Mouse (Mus musculus) cerebellum, adult 9-10 months (tissue): ENCODE measurements around the gene Cabp1.
"Not testable (repeated sequence)": the region's sequence is repeated elsewhere in the genome, so short reads cannot be mapped to it uniquely, and the experiment has no call there.

Source experiments
- DNase-seq: peaks from one replicate; pipeline ENCODE4 v3.0.0; 2022

Gene Cabp1

DNA sequence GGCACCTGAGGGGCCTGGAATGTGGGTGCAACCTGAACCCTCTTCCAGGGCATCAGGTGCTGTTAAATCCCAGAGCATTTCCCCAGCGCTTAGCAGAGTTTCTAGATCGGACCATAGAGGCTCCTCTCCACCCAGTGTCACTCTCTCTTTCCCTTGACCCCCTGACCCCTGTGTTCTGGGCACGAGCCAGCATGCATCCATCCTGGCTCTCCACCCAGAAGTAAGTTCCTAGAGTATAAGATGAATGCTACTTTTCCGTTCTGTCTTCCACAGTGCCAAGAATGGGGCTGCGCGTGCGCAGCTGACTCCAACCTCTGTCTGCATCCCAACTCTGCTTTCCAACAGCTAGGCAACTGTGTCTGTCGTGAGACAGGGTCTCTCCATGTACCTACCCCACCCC, 24.0 kb downstream of the Cabp1 start:
- DNase-seq = no peak

DNA sequence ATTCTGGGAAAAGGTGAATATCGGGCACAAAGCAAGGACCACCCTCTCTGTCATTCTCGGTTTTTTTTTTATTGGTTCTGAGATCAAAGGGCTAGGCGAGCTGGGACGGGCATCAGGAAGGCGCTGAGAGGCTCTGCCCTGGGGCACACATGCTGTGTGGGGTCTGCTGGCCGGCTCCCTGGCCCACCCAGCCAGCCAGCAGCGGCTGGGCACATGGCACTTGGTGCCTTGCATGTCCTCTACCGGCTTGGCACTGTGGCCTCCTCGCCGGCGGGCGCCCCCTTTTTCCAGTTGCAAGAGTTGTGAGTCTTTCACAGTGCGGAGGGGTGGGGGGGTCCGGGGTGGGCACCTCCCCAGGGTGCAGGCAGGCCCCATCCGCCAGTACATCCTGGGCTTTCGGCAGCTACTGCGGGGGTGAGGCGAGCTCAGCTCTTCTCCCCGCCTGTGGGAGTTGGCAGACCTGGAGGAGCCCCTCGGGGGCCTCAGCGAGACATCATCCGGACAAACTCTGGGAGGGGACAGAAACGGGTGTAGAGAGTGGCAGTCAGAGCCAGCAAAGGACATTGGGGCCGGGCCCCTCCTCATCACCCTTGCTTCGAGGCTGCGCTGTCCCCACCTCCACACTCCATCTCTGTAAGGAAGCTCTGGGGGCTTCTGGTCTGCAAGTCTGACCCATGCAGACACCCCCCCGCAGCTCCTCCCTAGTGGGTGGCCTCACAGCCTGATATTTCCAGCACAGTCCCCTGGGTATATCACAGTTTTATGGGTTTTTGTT, 25.4 kb downstream of the Cabp1 start:
- DNase-seq = no peak

GRCm38 (mm10) chr5:115167396-115167795, 26.8 kb downstream of the Cabp1 start:
- no peak for DNase-seq

DNA sequence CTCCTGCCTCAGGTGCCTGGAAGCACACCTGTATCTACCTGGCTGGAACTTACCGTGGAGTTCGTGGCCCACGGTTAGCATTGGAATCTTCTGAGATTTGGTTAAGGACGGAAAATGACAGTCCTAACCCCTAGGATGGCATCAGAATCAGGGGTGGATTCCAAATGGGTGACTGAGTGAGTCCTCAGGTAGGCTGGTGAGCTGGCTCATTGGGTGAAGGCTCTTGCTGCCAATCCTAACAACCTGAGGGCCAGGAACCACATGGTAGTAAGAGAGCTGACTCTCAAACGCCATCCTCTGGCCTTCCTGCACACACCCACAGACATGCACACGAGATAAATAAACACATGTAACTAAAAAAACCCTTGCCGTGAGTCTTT, 27.4 kb downstream of the Cabp1 start:
- no peak for DNase-seq

DNA sequence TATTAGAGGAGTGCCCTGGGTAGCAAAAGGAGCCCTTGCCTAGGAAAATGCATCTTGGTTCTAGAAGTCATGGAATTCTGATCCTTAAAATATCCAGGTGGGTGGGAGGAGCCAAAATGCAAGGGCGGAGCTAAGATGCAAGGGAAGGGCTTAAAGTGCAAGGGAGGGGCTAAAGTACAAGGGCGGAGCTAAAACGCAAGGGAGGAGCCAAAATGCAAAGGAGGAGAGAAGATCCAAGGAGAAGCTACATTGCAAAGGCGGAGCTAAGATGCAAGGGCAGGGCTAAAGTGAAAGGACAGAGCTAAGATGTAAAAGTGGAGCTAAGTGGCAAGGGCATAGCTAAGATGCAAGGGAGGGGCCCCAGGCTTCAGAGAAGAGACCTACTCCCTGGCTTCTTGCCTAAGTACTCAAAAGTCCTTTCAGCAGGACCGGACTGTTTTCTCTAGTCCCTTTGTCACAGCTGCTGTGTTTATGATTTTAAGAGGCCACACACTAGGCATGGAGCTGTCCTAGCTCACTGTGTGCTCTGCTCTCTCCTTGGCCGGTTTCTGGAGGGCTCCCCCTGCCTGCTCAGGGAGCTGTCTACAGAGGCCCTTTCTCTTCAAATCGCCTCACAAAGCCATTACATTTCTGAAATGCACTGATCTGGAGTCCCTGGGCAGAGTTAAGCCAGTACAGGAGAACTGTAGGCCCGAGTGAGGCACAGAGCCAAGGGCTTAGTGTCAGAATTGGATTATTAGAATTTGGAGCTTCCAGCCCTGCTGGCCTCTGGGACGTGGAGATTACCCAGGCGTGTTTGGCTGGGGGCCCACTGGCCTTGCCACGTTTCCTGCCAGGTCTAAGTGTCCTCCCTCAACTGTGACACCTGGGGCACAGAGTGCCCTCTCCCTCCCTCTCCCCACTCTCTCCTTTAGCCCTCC, 28.0 kb downstream of the Cabp1 start:
- peak; percentile 45 for DNase-seq

- no peak for DNase-seq
Observed at GRCm38 (mm10) chr5:115165351-115165750, 28.8 kb downstream of the Cabp1 start.

DNA sequence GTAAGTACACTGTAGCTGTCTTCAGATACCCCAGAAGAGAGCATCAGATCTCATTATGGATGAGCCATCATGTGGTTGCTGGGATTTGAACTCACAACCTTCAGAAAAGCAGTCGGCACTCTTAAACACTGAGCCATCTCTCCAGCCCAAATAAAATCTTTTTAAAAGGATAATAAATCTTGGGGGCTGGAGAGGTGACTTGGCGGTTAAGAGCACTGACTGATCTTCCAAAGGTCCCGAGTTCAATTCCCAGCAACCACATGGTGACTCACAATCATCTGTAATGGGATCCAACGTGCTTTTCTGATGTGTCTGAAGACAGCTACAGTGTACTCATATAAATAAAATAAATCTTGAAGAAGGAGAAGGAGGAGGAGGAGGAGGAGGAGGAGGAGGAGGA, 29.7 kb downstream of the Cabp1 start:
- not testable (repeated sequence) for DNase-seq

GRCm38 (mm10) chr5:115163563-115163962, 30.6 kb downstream of the Cabp1 start:
- peak; percentile 75 for DNase-seq

- not testable (repeated sequence) for DNase-seq
Observed at GRCm38 (mm10) chr5:115161940-115162279, 32.3 kb downstream of the Cabp1 start.

- no peak for DNase-seq
Observed at GRCm38 (mm10) chr5:115161064-115161939, 32.9 kb downstream of the Cabp1 start.

- no peak for DNase-seq
Observed at GRCm38 (mm10) chr5:115160655-115161054, 33.5 kb downstream of the Cabp1 start.

- no peak for DNase-seq
Observed at GRCm38 (mm10) chr5:115159165-115159564, 35.0 kb downstream of the Cabp1 start.

- DNase-seq = peak; percentile 99
Observed at GRCm38 (mm10) chr5:115158040-115158983, 35.9 kb downstream of the Cabp1 start, which contains the start of gene Mlec. Gene Mlec, minus strand, starts transcription at chr5:115158179.

DNA sequence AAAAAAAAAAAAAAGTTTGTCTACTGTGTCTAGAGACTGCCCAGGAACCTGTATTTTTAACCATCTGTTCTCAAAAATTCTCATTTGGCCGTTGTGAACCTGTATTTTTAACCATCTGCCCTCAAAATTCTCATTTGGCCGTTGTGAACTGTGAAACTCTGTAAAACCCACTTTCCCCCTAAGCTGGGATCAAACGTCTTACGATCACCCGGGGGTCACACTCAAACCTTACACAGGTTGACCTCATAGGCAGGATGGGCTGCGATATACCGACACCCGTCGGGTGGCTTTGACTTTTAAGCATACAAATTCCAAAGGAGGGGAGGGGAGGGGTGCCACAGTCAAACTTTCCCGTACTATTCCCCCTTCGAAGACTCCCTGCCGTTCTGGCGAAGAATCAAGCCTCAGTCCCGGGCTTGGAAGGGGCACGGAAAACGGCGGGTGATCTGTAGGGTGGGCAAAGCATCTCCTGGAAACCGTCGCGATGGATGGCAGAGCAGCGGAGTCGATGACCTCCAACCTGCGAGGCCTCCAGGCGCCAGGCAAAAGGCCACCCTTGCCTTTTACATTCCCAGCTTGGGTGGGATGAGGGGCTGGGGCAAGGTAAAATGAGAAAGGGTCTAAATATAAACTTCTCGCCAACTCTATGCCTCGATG, 37.1 kb downstream of the Cabp1 start:
- DNase-seq = peak; percentile 73

GRCm38 (mm10) chr5:115156401-115156800, 37.8 kb downstream of the Cabp1 start:
- no peak for DNase-seq

GRCm38 (mm10) chr5:115155831-115156230, 38.4 kb downstream of the Cabp1 start:
- DNase-seq = no peak

GRCm38 (mm10) chr5:115155156-115155631, 39.0 kb downstream of the Cabp1 start:
- no peak for DNase-seq

GRCm38 (mm10) chr5:115152132-115152956, 41.8 kb downstream of the Cabp1 start:
- no peak for DNase-seq

- DNase-seq = no peak
Observed at GRCm38 (mm10) chr5:115151457-115151856, 42.7 kb downstream of the Cabp1 start.

DNA sequence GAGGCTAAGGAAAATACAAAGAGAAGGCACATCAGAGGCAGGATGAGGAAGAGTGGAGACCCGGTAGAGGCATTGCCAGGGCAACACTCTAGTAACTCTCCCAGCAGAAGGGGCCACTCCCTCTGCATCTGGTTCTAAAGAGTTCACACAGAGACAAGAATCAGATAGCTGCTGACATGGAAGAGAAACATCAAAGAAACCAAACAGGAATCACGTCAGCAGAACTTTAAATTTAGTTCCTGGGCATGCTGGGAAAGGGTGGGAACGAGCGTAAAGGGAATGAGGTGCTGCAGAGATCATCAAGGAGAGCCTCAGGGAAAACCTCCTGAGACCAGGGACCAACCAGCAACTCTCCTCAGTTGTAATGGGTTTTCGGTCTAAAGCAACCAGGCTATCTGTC, 43.2 kb downstream of the Cabp1 start:
- DNase-seq = no peak
